Mouse (Mus musculus) erythroblast, adult 5-6 weeks (primary cell): ENCODE data around the gene Sestd1. TPM values are rescaled to one million over a fixed set of nuclear protein-coding genes. Genes with fewer than 3 reads are reported as not detected.

Source experiments
- ATAC-seq: replicated peaks from 2 replicates; pipeline ENCODE4 v1.8.0; 2016; ENCODE audit warnings: moderate number of reproducible peaks, mild to moderate bottlenecking, moderate TSS enrichment, inconsistent platforms; ENCODE audit not compliant: poor library complexity, low FRiP score, severe bottlenecking
- total RNA-seq, 2 experiments: library from RNA; stranded (forward) in 1 of 2; stranded (reverse) in 1 of 2; fragments of 150-400 nt in 1 of 2; fragments of 200-764, 138-1000 nt in 1 of 2; gene quantifications; 2 replicates each; pipeline versions ENCODE4 v1.2.3 to v1.2.4; 2015 to 2017; ENCODE audit warnings: low replicate concordance in 2 of 2

The Sestd1 gene
- total RNA-seq, 2 experiments from 2014 or later, result 0.38 to 0.51 TPM

DNA sequence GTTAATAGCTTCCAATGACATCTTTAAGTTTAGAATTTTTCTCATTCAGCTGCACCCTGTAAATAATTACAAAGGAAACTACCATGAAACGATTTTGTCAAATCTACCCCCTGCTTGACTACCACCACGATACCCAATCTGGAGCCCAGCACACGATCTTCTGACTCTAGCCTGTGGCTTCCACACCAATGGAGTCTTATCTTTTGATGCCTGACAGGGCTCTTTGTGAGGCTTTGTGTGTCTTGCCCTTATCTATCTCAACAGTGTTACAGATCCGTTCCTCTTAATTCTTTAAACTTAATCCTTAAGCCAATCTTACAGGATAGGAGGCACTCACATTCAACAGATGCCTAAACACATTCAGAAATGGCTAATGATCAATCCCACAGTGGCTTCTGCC lies 126.3 kb downstream of the Sestd1 start:
- ATAC-seq, result no peak

DNA sequence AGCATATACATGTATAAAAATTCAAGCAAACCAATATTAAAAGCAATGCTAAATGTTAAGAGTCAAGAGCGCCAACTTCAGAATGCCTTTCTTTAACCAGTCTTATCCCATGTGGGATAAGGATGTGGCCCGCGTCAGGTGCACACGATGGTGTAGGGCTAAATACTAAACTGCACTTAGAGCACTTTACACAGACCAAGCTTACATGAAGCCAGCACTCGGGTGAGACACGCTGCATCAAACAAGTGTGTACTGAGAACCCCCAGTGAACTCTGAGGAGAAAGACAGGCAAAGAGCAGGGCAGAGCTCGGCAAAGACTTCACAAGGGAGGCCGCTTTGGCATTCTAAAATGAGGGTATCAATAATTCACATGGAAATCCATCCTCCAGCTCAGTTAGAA lies 129.1 kb downstream of the Sestd1 start:
- no peak for ATAC-seq

DNA sequence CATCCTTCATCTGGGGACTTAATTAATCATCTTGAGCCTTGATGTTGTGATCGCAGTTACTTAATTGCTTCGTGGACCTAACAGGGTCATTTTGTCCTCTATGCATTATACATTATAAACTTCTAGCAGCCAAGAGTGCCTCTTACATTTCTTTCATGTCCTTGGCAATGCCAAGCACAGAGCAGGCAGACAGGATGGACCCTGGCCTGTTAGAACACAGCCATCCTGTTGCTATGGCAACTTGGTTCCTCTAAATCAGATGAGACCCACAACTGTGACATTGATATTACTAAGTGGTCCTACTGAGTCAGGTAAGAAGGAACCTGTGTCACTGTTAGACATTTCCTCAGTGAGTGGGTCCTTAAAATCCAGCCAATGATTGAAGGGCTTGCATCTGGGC lies 130.8 kb downstream of the Sestd1 start:
- ATAC-seq, result no peak

DNA sequence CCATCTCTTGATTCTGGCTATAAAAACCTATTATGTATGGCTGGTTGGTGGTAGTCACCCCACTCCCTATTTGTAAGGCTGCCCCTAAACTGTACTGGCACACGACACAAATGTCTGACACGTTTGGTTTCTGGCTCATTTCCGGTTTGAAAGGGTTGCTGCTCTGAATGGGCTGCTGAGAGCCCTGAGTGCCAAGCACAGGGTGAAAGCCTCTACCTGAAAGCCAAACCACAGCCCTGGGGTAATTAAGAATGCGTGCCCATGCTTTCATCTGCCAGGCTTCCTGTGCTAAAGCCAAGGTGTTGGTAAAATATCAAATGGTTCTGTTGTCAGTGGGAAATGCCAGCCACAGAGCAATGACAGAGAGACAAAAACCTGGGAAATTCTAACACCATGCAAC lies 132.2 kb downstream of the Sestd1 start:
- ATAC-seq, result no peak

DNA sequence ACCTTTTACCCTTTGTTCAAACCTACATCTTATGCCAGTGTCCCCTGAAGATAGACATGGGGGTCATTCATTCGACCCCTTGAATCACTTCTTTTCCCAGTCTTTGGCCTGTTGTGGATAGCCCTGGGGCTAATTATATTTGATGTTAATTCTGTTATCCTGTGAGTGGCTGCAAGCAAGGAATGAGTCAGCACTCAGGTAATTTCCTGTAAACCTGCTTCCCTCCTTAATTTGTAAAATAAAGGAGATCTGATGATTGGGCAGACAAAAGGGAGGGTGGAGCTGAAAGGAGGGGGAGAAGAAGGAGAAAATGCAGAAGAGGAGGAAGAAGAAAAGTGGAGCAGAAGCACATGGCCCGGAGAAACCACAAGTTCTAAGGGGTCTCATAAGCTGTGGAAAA lies 133.4 kb downstream of the Sestd1 start:
- ATAC-seq, result no peak

DNA sequence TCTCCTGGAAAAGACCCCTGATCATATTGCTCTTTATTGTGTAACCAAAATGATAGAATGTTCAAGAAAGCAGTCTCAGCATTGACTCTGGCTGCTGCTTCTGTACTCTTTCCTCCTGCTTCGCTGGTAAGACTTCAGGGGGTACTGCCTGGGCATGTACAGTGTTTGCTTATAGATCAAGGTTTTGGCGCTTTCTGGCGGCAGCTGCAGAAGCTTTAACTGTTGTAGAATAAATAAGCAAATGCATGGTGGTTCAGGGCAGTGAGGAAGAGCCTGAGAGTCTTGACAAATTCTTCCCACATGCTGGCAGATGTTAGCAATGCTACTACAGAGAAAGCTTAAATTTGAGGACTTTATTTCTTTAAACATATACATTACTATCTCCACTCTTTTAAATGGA lies 134.1 kb downstream of the Sestd1 start:
- ATAC-seq, result no peak

DNA sequence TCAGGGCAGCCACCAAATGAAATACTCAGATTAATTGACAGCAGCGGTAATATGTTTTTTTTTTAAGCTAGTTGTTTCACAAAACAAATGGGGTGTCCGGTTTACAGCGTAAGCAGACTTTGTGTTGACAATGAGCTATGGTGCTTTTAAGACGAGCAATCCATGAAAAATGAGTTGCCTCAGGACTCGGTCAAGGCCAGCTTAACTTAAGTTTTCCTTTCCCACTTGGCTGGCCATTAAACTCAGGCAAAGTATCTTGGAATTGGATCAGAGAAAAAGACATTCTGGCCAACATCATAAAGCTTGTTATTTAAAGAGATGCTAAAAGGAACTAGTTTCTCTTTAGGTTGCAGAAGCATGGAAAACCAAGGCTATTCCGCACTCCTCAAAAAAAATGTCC lies 136.9 kb downstream of the Sestd1 start:
- ATAC-seq, result no peak

DNA sequence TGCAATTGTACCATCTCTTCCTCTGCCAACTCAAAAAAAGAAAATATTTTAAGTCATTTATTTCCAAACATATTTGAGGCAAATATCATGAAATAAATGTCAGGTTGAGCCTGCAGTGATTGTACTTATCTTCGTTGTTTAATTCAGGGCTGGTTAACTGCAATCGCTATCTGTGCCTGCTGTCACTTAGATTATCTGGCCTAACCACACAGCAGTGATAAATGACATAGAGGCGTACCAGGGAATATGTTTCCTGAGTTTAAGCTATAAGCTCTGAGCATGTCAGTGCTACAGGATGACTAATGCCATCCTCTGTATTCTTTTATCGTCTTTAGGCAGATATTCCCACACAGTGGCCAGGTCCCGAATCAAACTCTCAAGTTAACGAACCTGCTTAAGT lies 141.5 kb downstream of the Sestd1 start:
- ATAC-seq, result no peak

DNA sequence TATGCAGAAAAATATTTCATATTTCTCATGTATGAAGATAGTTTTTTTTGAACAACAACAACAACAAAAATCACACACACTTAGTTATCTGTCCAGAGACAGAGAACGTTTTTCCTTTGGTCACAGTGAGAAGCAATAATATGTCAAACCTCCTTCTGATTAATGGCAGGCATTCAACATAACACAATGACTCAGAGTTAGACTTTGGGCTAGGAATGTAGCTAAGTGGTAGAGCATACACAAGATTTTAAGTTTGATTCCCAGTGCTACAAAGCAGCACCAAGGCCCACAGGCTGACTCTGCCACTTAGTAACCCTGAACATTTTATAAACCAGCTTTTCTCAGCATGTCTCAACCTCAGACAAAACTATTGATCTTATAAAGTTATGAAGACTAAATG lies 145.5 kb downstream of the Sestd1 start:
- ATAC-seq, result no peak

DNA sequence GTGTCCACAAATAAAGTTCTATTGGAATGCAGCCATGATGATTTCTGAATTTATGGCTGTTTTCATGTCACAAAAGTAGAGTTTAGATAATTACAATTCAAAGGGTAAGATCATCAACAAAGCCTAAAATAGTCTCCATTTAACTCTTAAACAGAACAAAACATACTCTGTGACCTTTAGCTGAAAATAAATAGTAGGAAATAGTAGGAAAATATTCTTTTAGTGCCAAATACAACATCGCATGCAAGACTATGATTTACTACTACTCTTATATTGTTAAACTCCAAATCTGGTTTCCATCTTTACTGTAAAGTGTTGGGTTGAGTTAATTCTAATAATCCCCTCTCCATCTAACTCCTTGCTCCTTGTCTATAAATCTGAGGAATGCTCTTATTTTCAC lies 147.0 kb downstream of the Sestd1 start:
- ATAC-seq, result no peak

Other genes starting within 250 kb of the Sestd1 start
- 0.42 and 4.4 TPM in 2 replicates for gene Ccdc141, start 110.0 kb downstream of the Sestd1 start, total RNA-seq (2015; ENCODE audit: low replicate concordance)
- 2.0 and 3.5 TPM in 2 replicates for gene Ccdc141, start 110.0 kb downstream of the Sestd1 start, total RNA-seq (2017; ENCODE audit: low replicate concordance)